8 mouse cellular contexts compared by ENCODE assay signal in genomic region chr2:18799265-18799965, GRCm38 (mm10).
DNase-seq lines count a peak whose midpoint lies in the region; ATAC-seq lines count a peak whose summit lies in the region.

No protein-coding gene starts in this region.

- peaks cover 4% of the 10 kb centered on the region; the same call in 1 of the 2 replicates for H3K4me1 ChIP-seq in kidney, embryonic 14.5 days (ENCODE audit: control insufficient read depth, insufficient read depth, low read length)
- H3K4me1 ChIP-seq in embryonic facial prominence, embryonic 11.5 days (ENCODE audit: control insufficient read depth, insufficient read depth, low read length), result no peaks in the 10 kb centered on the region; the same call in 1 of the 2 replicates
- peaks cover 32% of the 10 kb centered on the region for H3K4me1 ChIP-seq in hindbrain, embryonic 15.5 days (replicated peaks)
- H3K4me1 ChIP-seq in midbrain, embryonic 15.5 days, result peaks cover 41% of the 10 kb centered on the region

- H3K4me3 ChIP-seq in kidney, embryonic 14.5 days (ENCODE audit: low read length), result peak overlapping the region; percentile 36
- peak overlapping the region; percentile 36 for H3K4me3 ChIP-seq in embryonic facial prominence, embryonic 11.5 days (ENCODE audit: low read depth, low read length)
- peak overlapping the region; percentile 43 for H3K4me3 ChIP-seq in hindbrain, embryonic 15.5 days
- H3K4me3 ChIP-seq in midbrain, embryonic 15.5 days, result peak overlapping the region; percentile 47

- no peak overlapping the region for H3K27ac ChIP-seq in kidney, embryonic 14.5 days (ENCODE audit: low read depth, low read length)
- H3K27ac ChIP-seq in embryonic facial prominence, embryonic 11.5 days (replicated peaks; ENCODE audit: low read depth, low read length), result no peak overlapping the region
- H3K27ac ChIP-seq in hindbrain, embryonic 15.5 days (replicated peaks), result peak overlapping the region; percentile 79
- H3K27ac ChIP-seq in midbrain, embryonic 15.5 days, result peak overlapping the region; percentile 87

- no peak for DNase-seq in kidney, postnatal 36 days
- DNase-seq in embryonic facial prominence, embryonic 11.5 days (ENCODE audit: low spot score), result no peak
- DNase-seq in retina, embryonic 14.5 days (ENCODE audit: low spot score), result no peak
- DNase-seq in urinary bladder, postnatal 14 days (ENCODE audit: low spot score), result no peak

- WGBS in kidney, embryonic 14.5 days, result 12% methylated on average over 17 of the region's 17 CpGs
- 13% methylated on average over 17 of the region's 17 CpGs for WGBS in embryonic facial prominence, embryonic 11.5 days
- 7% methylated on average over 17 of the region's 17 CpGs for WGBS in hindbrain, embryonic 15.5 days
- WGBS in midbrain, embryonic 15.5 days, result 7% methylated on average over 17 of the region's 17 CpGs

- no peak overlapping the region for H3K9ac ChIP-seq in kidney, embryonic 14.5 days (ENCODE audit: low read depth, low read length)
- H3K9ac ChIP-seq in embryonic facial prominence, embryonic 11.5 days (replicated peaks; ENCODE audit: low read length), result peak overlapping the region; percentile 29
- peak overlapping the region; percentile 51 for H3K9ac ChIP-seq in hindbrain, embryonic 15.5 days
- peak overlapping the region; percentile 66 for H3K9ac ChIP-seq in midbrain, embryonic 15.5 days

- H3K27me3 ChIP-seq in kidney, embryonic 14.5 days (ENCODE audit: control insufficient read depth, insufficient read depth, low read length), result peaks cover 34% of the 10 kb centered on the region
- peaks cover 19% of the 10 kb centered on the region for H3K27me3 ChIP-seq in embryonic facial prominence, embryonic 11.5 days (ENCODE audit: control insufficient read depth, insufficient read depth, low read length)
- H3K27me3 ChIP-seq in hindbrain, embryonic 15.5 days, result no peaks in the 10 kb centered on the region
- no peaks in the 10 kb centered on the region; the same call in 1 of the 2 replicates for H3K27me3 ChIP-seq in midbrain, embryonic 15.5 days (replicated peaks)

- H3K9me3 ChIP-seq in kidney, embryonic 14.5 days (ENCODE audit: control insufficient read depth, low read length), result no peaks in the 10 kb centered on the region
- H3K9me3 ChIP-seq in embryonic facial prominence, embryonic 11.5 days (replicated peaks; ENCODE audit: control insufficient read depth, low read length), result no peaks in the 10 kb centered on the region
- H3K9me3 ChIP-seq in hindbrain, embryonic 15.5 days, result no peaks in the 10 kb centered on the region
- no peaks in the 10 kb centered on the region for H3K9me3 ChIP-seq in midbrain, embryonic 15.5 days

- no peaks in the 10 kb centered on the region for H3K36me3 ChIP-seq in kidney, embryonic 14.5 days (ENCODE audit: control insufficient read depth, insufficient read depth, low read length)
- no peaks in the 10 kb centered on the region for H3K36me3 ChIP-seq in embryonic facial prominence, embryonic 11.5 days (replicated peaks; ENCODE audit: control insufficient read depth, insufficient read depth, low read depth, low read length)
- H3K36me3 ChIP-seq in hindbrain, embryonic 15.5 days, result no peaks in the 10 kb centered on the region
- H3K36me3 ChIP-seq in midbrain, embryonic 15.5 days (replicated peaks), result no peaks in the 10 kb centered on the region

- peak overlapping the region; percentile 60 for H3K4me2 ChIP-seq in kidney, embryonic 14.5 days (replicated peaks; ENCODE audit: low read depth, low read length)
- peak overlapping the region; percentile 86 for H3K4me2 ChIP-seq in embryonic facial prominence, embryonic 11.5 days (ENCODE audit: low read depth, low read length)
- peak overlapping the region; percentile 84 for H3K4me2 ChIP-seq in hindbrain, embryonic 15.5 days
- peak overlapping the region; percentile 86 for H3K4me2 ChIP-seq in midbrain, embryonic 15.5 days

- peak; percentile 10; the same call in 1 of the 2 replicates for ATAC-seq in kidney, embryonic 14.5 days (ENCODE audit: low FRiP score, low TSS enrichment)
- no peak for ATAC-seq in embryonic facial prominence, embryonic 11.5 days (replicated peaks; ENCODE audit: insufficient number of reproducible peaks, low FRiP score, low TSS enrichment, low read depth)
- peak; percentile 63 for ATAC-seq in hindbrain, embryonic 15.5 days (ENCODE audit: low FRiP score, low read depth)
- peak; percentile 68 for ATAC-seq in midbrain, embryonic 15.5 days (replicated peaks)
- no peak for ATAC-seq in erythroblast, adult 5-6 weeks (replicated peaks; ENCODE audit: low FRiP score, poor library complexity, severe bottlenecking)

Comparison
In these comparisons a context has a peak if more than half of its experiments do, and no peak if none do; other contexts are left out.
1. ATAC-seq: peak in kidney, embryonic 14.5 days (single experiment), hindbrain, embryonic 15.5 days (single experiment) and midbrain, embryonic 15.5 days (single experiment); none in embryonic facial prominence, embryonic 11.5 days (single experiment) and erythroblast, adult 5-6 weeks (single experiment).
2. H3K27ac ChIP-seq: peak in hindbrain, embryonic 15.5 days (single experiment) and midbrain, embryonic 15.5 days (single experiment); none in kidney, embryonic 14.5 days (single experiment) and embryonic facial prominence, embryonic 11.5 days (single experiment).
3. Peak in every context shown above with its lines, with median percentiles within 50 percentile points of each other: H3K4me2 ChIP-seq and H3K4me3 ChIP-seq.